Comparison of ENCODE assay signal across 16 mouse cellular contexts in the genomic region with DNA sequence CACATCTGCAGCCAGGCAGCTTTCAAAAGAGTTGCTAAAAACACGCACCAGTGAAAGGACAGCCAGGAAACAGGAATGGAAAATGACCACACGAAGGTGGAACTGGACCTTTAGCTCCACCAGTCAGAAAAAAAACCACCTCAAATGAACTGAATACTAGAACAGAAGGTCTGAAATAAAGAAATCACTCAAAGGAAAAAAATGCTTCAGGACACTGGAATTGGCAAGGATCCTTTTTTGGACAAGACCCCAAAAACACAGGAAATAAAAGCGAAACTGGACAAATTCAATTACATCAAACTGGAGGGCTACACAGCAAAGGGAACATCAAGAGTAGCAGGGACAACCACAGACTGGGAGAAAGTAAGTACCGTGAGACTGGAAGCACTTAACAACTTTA. TPM values are rescaled to one million over a fixed set of nuclear protein-coding genes. Genes with fewer than 3 reads are reported as not detected.
A peak's percentile ranks its signal among the peaks of the same experiment; 100 is the strongest.
DNase-seq lines count a peak whose midpoint lies in the region; ATAC-seq and TF ChIP-seq lines count a peak whose summit lies in the region.
"Had no signal": no experiment of that assay in that cellular context is flagged by ENCODE, and none has a peak within 500 bp of the region (broad histone marks: within the 10 kb centered on the region; RNA-seq: fewer than 3 reads in every experiment).

No protein-coding gene starts in this region.

- H3K4me3 ChIP-seq in forebrain, postnatal 0 days (ENCODE audit: low read depth, low read length) = no peak overlapping the region
- no peak overlapping the region for H3K4me3 ChIP-seq in forebrain, embryonic 11.5 days (ENCODE audit: low read depth, low read length)
- no peak overlapping the region for H3K4me3 ChIP-seq in kidney, embryonic 15.5 days (replicated peaks)
- H3K4me3 ChIP-seq: forebrain, embryonic 12.5 days; liver, embryonic 12.5 days had no signal

- H3K36me3 ChIP-seq in forebrain, postnatal 0 days (ENCODE audit: insufficient read depth) = peaks cover 41% of the 10 kb centered on the region
- peaks cover 2% of the 10 kb centered on the region; the same call in 1 of the 2 replicates for H3K36me3 ChIP-seq in forebrain, embryonic 11.5 days (ENCODE audit: control insufficient read depth, insufficient read depth, low read length)
- H3K36me3 ChIP-seq in kidney, embryonic 15.5 days = peaks cover 79% of the 10 kb centered on the region

- no peaks in the 10 kb centered on the region for H3K27me3 ChIP-seq in forebrain, postnatal 0 days (ENCODE audit: insufficient read depth, low read length)
- no peaks in the 10 kb centered on the region for H3K27me3 ChIP-seq in forebrain, embryonic 11.5 days (ENCODE audit: control insufficient read depth, insufficient read depth, low read length)
- H3K27me3 ChIP-seq in kidney, embryonic 15.5 days = no peaks in the 10 kb centered on the region
- H3K27me3 ChIP-seq: forebrain, embryonic 12.5 days; liver, embryonic 12.5 days had no signal

- no peak overlapping the region for H3K4me2 ChIP-seq in forebrain, postnatal 0 days (ENCODE audit: low read depth)
- H3K4me2 ChIP-seq in forebrain, embryonic 11.5 days (ENCODE audit: low read depth, low read length, severe bottlenecking) = no peak overlapping the region
- H3K4me2 ChIP-seq in kidney, embryonic 15.5 days = no peak overlapping the region
- H3K4me2 ChIP-seq: forebrain, embryonic 12.5 days; liver, embryonic 12.5 days had no signal

- H3K9ac ChIP-seq in forebrain, postnatal 0 days = no peak overlapping the region
- no peak overlapping the region for H3K9ac ChIP-seq in forebrain, embryonic 11.5 days (ENCODE audit: low read length)
- H3K9ac ChIP-seq in kidney, embryonic 15.5 days = no peak overlapping the region
- H3K9ac ChIP-seq: forebrain, embryonic 12.5 days; liver, embryonic 12.5 days had no signal

- peak; percentile 8 for DNase-seq in forebrain, postnatal 0 days
- DNase-seq in forebrain, embryonic 11.5 days (ENCODE audit: low spot score) = no peak
- no peak for DNase-seq in kidney, postnatal 4 days
- DNase-seq in lung, postnatal 10 days = peak; percentile 49
- DNase-seq in lung, adult 18-20 months = no peak
- DNase-seq in adipocyte (ENCODE audit: low spot score) = no peak
- DNase-seq in T-cell, adult 2 months (ENCODE audit: low spot score) = no peak
- DNase-seq: B cell, adult 2 months; cerebellum, adult 2 months; gastrocnemius, postnatal 36 days; thymus, postnatal 14 days had no signal

- no peaks in the 10 kb centered on the region for H3K4me1 ChIP-seq in forebrain, postnatal 0 days (ENCODE audit: insufficient read depth)
- no peaks in the 10 kb centered on the region for H3K4me1 ChIP-seq in forebrain, embryonic 11.5 days (replicated peaks; ENCODE audit: control insufficient read depth, insufficient read depth, low read length)
- H3K4me1 ChIP-seq in kidney, embryonic 15.5 days = no peaks in the 10 kb centered on the region
- H3K4me1 ChIP-seq: forebrain, embryonic 12.5 days; liver, embryonic 12.5 days had no signal

- ATAC-seq in forebrain, postnatal 0 days = no peak
- no peak for ATAC-seq in forebrain, embryonic 11.5 days (replicated peaks; ENCODE audit: low FRiP score)
- ATAC-seq in kidney, embryonic 15.5 days (replicated peaks; ENCODE audit: low FRiP score) = no peak
- ATAC-seq: hindbrain, postnatal 0 days; liver, embryonic 12.5 days had no signal

- H3K9me3 ChIP-seq in forebrain, postnatal 0 days (ENCODE audit: low read length) = no peaks in the 10 kb centered on the region
- H3K9me3 ChIP-seq in forebrain, embryonic 11.5 days (ENCODE audit: control insufficient read depth, low read length) = no peaks in the 10 kb centered on the region
- no peaks in the 10 kb centered on the region for H3K9me3 ChIP-seq in kidney, embryonic 15.5 days (replicated peaks)
- H3K9me3 ChIP-seq: forebrain, embryonic 12.5 days; liver, embryonic 12.5 days had no signal

- H3K27ac ChIP-seq in forebrain, postnatal 0 days (ENCODE audit: low read depth, low read length) = no peak overlapping the region
- no peak overlapping the region for H3K27ac ChIP-seq in forebrain, embryonic 11.5 days (ENCODE audit: low read depth, low read length)
- H3K27ac ChIP-seq in kidney, embryonic 15.5 days = peak overlapping the region; percentile 42; the same call in 1 of the 2 replicates
- H3K27ac ChIP-seq: forebrain, embryonic 12.5 days; hindbrain, postnatal 0 days; liver, embryonic 12.5 days had no signal

- WGBS in forebrain, postnatal 0 days = 39% methylated on average over 4 of the region's 4 CpGs
- WGBS in forebrain, embryonic 11.5 days = 91% methylated on average over 4 of the region's 4 CpGs
- WGBS in kidney, embryonic 15.5 days = 69% methylated on average over 4 of the region's 4 CpGs

- TF ChIP-seq CTCF in forebrain, postnatal 0 days (IDR thresholded peaks at IDR 0.05; ENCODE audit: low read depth) = no peak

RNA-seq across cellular contexts. Expression of a gene that starts 49.3 kb away (rescaled TPM):
- total RNA-seq in forebrain, postnatal 0 days (2014; rRNA removed) = 5.2 and 5.8 TPM in 2 replicates
- polyA plus RNA-seq in forebrain, postnatal 0 days (2015; fragmentation: Nextera tagmentation; extraction: Ambion mirVana) = 2.8 and 4.4 TPM in 2 replicates
- polyA plus RNA-seq in forebrain, embryonic 11.5 days (2014; fragmentation: Nextera tagmentation; extraction: Ambion mirVana) = 0.48 and 0.55 TPM in 2 replicates
- polyA plus RNA-seq in kidney, embryonic 15.5 days (2015; fragmentation: Nextera tagmentation; extraction: Ambion mirVana) = 42.3 and 43.8 TPM in 2 replicates
- total RNA-seq: megakaryocyte-erythroid progenitor cell, adult 5-6 weeks had no signal

Comparison
In these comparisons a context has a peak if more than half of its experiments do, and no peak if none do; other contexts are left out.
1. DNase-seq: peak in forebrain, postnatal 0 days (single experiment) and lung, postnatal 10 days (single experiment); none in forebrain, embryonic 11.5 days (single experiment), kidney, postnatal 4 days (0 of 2), lung, adult 18-20 months (0 of 2), adipocyte (single experiment) and T-cell, adult 2 months (single experiment).